Mouse (Mus musculus) adrenal gland, postnatal 14 days (tissue): ENCODE data around the gene Gsx2. TPM values are rescaled to one million over a fixed set of nuclear protein-coding genes. Genes with fewer than 3 reads are reported as not detected.

Experiments used
- DNase-seq: peaks from one replicate; pipeline ENCODE4 v3.0.0; 2021; ENCODE audit warnings: mixed read lengths
- long read RNA-seq, 2 experiments: library from polyadenylated mRNA; stranded (forward); transcript quantifications; one replicate each; pipeline ENCODE4 v2.0.0; 2021
- total RNA-seq: library from RNA; stranded (reverse); gene quantifications from 2 replicates; pipeline ENCODE4 v1.2.3, GENCODE M21; 2021

The Gsx2 gene
- total RNA-seq: not detected in 2 replicates
- long read RNA-seq, experiment 1: 0 reads
- long read RNA-seq, experiment 2: 0 reads

DNA sequence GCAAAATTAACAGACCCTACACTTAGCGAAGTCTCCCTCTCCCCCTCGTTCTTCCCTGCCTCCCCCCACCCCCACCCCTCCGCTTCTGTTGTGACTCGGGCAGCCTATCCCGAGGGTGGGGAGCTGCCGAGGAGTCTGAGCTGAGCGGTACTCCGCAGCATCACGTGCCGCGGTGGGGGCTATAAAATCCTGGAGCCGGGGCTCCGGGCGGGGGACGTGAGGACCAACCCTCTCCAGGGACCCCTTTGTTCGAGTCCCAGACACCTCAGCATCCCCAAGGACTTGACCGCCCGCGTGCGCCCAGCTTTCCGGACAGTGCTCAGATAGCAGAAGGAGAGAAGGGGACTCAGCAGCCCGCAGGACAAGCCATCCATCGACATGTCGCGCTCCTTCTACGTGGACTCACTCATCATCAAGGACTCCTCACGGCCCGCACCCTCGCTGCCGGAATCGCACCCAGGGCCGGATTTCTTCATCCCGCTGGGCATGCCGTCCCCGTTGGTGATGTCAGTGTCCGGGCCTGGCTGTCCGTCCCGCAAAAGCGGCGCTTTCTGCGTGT is at the start of gene Gsx2:
TSS of gene Gsx2 (plus strand) at position 219 of the 559 bp plus-strand sequence.
- no peak for DNase-seq

DNA sequence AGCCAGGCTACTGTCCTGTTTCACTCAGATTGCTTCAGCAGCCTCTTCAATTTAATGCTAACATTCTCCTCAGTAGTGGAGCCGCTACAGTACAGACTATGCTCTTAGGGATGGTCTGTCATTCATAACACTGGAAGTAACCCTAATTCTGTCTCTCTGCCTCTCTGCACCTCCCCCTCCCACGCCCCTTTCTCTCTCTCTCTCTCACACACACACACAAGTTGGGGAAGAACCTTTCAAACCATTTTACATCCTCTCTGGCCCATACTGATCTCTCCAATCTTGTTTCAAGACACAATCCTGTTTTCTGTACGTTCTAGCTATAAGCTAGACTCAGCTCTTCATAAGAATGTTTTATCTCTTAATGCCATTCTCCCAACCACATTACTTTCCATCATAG is 39.9 kb upstream of the Gsx2 start:
- DNase-seq: no peak

DNA sequence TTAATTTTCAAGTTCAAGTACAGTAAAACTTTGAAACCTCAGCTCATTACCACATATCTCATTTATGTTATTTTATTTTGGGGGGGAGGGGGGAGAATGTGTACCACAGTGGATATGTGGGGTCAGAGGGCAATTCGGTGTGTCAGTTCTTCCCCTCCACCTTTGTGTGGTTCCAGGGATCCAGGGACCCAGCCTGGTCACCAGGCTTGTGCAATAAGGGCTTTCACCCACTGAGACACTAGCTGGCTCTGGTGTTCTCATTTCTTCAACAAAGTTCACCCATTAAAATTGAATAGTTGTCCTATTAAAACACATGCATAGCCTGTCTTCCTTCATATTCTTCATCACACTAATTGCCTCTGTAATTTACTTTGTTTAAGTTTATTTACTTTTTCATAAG is 36.1 kb upstream of the Gsx2 start:
- no peak for DNase-seq

DNA sequence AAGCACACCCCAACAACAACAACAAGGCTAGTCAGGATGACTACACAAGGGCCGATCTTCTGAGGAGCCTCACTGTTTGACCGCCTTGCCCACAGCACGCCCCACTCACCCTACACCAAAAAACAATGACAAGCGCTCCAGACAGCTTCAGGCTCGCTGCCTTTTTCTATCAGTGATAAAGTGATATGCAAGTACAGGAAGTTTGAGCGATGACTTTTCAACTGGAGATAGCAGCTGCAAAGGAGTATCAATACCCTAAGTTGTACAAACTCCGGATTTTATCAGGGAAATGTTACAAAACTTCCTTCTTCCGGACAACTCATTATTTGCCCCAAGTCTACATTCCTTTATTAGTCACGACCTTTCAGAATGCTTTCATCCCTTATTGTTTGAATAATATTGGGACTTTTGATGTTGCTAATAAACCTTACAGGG is 32.4 kb upstream of the Gsx2 start:
- DNase-seq: no peak

DNA sequence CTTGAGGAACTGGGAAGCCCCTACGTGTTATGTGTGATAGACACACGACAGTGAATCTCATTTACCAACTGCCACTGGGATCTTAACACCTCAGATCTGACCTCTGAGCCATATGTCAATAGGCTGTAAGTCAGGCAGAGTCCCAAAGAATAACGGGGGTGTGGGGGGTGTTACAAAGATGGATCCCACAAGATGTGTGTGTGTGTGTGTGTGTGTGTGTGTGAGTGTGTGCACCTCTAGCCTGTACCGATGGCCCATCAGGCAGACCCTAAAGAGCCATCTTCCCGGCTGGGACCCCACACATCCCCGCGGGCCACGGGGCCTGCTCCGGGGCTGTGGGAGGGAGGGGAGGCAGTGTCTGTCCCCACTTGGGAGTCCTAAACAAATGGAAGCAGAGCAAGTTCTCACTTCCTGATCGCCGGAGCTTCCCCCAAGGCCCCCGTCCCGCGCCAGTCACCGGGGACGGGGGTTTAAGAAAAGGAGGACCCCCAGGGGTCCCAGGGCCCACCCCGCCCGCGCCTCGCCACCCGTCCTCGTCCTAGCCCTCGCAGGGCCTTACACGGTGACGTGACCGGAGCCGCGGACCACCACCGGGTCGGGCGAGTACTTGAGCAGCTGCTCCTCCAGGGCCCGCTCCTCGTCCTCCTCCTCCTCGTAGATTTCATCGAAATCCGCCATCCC is 31.6 kb upstream of the Gsx2 start:
- DNase-seq: peak; percentile 52

DNA sequence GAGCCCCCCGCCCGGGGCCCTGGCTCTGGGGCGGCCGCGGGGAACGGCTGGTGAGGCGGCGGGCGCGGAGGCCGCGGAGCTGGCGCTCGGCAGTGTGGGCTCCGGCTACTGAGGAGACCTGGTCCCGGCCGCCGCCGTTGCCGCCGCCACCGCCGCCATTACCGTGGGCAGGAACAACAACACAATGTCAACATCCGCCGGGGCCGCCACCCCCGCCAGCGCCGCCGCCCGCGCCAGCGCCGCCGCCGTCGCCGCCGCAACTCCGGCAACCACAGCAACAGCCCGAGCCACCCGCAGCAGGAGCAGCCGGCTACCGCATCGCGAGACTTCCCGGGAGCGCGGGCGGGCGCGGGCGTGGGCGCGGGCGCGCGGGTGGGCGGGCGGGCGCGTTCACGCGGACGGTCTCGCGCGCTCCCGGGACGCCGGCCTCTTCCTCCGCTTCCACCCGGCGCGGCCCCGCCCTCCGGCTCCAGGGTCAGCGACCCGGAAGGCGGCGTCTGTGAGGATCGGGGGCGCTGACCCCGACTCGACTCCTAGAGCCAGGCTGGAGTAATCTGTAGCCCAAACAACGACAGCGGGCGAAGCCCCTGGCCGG is 31.0 kb upstream of the Gsx2 start, which contains the start of gene Chic2:
TSS of gene Chic2 (minus strand) at position 465 of the 595 bp plus-strand sequence.
- DNase-seq: peak; percentile 94

DNA sequence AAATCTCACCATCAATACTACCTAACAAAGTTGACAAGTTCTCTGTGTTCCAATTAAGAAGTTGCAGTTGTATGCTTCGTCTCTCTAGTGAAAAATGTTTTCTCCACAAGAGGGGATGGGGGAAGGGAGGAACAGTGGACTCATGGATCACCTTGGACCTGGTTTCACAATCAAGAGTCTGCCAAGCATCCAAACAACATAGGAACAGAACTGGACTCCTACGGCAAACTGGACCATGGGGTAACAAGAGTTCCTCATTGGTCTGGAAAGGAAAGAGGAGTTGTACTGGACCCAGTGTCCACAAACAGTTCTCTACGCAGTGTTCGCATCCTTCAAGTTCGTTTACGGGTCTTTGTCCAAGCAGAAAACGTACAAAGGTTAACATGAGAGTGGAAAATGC is 30.0 kb upstream of the Gsx2 start:
- peak; percentile 34 for DNase-seq

DNA sequence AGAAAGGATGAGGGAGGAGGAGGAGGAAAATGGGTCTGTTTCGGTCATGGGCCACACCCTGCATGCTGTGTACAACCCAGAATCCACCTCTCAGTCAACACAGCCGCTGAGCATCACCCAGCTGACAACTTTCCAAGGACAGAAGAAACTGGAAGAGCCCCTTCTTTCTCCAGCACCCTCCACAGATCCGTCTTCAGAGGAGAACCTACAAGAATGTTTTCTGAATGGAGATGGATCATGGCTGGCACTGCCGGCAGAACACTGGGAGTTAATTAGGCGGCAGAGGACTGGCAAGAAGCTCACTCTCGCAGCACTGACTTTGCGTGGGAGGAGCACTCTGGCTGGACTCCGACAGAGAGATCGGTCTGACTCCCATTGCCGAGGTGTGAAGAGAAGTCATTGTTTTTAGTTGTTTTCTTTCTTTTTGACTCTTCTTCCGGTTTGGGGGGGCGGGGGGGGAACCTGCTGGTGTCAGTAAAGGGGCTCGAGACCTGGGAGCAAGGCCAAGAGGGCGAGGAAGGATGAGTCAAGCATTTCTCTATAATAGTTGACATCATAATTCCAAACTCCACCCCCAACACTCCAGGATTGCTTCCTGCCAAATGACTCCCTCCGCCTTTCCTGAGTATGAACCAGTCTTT is 28.6 kb upstream of the Gsx2 start:
- peak; percentile 71 for DNase-seq

DNA sequence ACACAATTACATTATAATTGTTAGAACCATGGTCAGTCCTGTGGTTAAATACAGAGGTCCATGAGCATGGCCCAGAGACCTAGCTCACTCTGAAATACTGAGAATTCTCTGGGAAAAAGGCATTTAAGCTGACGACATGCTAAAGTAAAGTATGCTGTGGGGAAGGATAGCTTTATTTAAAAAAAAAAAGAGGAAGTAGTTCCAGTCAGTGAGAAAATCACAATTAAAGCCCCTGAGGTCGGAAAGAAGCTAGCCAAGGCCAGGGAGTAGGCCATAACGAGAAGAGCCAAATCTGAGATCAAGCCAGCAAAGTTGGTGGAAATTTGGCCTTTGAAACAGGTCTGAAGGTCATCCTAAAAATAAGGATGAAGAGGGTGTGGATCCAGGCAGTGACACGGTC is 24.3 kb upstream of the Gsx2 start:
- no peak for DNase-seq

DNA sequence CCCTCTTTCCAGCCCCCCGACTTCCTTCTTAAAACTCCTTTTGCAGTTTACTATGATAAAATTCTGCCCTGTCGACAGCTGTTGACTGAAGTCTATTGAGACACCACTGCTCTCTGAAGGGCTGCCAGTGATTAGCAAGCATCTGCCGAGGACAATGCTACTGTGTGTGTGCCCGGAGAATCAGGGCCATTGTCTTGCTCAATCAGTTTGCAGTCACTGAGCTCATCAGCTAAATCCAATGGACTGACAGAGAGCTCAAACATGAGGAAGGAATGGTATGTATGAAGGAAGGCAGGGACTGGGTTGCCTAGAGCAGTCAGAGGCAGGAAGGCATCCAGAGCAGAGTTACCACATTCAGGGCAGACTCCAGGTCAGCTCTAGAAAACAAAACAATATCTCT is 12.2 kb upstream of the Gsx2 start:
- DNase-seq: peak; percentile 73

DNA sequence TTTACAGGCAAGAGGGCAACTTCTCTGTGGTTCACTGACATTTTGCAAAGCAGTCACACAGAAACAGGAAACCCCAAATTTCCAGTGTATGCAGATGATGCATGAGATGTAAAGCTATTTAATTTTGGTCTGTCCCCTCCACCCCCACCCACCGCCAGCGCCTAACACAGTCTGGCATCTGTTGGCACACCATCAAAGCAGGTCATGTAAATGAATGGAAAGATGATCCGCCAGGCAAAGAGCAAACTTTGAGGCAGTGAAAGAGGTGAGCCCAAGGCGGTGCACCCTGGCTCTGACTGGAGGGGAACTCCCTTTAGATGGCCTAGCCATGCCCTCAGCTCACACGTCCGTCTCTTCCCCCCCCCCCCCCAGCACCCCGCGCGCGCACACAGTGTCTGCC is 8.7 kb upstream of the Gsx2 start:
- no peak for DNase-seq

DNA sequence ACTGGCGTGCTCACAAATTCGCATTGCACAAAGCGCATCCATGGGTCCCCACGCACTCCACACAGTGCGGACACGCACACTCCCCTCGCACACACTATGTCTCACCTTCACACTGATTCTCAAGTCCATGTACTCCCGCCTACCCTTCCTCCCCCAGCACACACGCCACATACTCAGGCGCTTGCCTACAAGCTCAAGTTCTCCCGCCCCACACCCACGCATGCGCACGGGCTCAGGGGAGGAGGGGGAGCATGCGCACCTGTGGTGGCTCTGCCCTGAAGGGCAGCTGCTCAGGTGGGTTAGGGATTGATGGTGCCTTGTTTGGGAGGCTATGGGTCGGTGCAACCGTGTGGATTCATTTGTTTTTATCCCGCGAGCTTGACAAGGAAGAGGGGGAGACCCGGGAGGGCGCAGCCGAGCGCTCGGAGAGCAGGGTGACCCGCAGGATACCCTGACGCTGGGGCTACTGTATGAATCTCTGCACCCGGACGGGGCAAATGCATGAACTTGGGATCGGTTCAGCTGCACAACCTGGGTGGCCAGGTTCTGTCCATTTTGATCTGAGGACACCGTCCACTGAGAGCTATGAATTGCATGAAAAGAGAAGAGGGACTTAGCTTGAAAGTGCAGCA is 8.2 kb upstream of the Gsx2 start:
- DNase-seq: peak; percentile 76

DNA sequence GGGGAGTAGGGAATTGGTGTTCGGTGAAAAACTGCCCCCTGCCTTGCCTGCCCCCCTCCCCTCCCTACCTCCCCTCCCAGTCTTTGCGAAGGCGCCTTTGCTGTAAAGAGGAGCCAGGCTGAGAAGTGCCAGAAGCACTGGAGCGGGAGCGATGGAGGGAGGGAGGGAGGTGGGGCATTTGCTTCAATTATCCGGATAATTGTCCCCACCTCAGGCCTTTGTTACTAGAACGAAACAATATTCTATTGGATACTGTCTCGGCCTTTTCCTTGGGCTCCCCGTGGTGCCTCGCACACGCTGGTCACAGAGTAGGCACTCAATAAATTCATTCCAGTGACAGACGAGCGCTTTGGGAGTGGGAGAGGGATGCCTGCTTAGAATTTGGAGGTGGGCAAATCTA is 5.3 kb upstream of the Gsx2 start:
- no peak for DNase-seq

DNA sequence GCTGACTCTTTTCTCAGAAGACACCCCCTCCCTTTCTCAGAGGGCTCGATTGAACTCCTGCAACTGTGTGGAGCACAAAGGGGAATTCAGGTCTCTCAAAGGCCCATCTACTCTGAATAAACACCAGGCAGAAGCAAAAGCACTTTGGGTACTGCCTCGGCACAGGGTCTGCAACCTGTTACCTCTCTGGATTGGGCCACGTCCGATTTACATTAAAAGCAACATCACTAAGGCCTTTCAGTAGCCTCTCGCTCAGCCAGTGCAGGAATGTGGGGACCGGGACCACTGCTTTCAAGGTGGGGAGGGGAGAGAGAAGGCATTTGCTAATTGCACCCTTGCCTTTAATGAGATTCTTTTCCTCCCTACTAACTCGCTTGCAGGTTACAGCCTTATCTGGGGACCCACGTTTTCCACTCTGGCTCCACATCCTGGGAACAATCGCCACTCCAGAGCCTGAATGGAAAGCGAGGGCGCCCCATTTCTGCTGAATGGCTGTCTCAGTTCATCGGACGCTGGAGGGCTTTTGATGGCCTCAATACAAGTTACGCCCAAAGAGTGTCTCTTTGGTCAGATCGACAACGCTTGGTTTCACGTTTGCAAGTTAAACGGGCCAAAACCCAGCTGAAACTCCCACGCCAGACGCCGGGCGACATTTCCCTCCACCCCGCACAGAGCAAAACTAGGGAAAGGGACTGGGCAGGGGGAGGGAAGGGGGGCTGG is 4.6 kb upstream of the Gsx2 start:
- no peak for DNase-seq

DNA sequence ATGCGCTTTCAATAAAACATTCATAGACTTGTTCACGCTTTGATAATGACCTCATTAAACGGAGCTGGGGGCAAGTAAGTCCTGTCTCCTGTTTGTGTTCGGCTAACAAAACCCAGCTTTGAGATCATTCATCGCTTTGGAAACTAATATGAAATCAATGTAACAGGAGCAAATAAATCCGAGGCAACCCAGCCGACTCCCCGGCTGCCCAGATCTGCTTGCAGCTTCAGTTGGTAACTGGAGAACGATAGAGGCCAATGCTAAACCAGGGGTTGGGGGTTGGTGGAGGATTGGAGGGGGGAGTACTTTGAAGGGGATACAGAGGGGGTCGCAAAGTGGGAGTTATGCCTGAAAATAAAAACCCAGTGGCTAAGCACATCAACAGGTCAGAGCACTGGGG is 3.5 kb upstream of the Gsx2 start:
- DNase-seq: no peak

DNA sequence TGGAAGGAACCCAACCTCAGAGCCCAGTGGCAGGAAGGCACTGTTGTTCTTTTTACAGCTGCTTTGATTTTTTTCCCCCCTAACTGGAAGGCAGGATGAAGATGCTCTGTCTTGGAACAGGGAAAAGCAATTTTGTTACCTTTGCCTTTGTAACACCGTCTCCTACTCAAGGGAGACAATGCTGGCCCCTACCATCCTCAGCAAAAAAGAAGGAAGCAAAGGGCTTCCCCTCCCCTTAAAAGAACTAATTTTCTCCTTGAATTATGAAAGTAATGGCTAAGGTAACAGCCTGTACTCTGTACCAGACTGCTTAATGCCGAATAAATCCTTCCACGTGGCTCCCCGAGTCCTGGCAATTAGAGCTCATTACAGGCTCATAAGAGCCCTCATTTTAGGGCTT is 2.9 kb upstream of the Gsx2 start:
- no peak for DNase-seq

DNA sequence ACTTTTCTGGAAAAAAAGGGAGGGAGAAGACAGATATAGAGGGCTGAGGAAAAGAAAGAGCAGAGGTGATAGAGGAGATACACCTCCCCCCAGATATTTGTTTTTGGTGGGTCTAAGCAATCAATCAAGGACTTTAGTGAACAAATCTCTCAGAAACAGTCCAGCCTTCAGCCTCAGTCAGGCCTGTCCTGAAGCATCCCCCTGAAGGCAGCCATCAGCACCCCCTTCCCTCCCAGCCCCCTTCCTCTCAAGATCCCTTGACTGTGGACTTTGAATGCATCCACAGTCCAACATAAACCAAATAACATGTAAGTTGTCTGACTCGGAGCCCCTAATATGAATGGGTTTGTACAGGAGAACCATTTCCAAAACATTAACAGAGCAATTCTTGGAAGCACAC is 2.2 kb upstream of the Gsx2 start:
- no peak for DNase-seq

DNA sequence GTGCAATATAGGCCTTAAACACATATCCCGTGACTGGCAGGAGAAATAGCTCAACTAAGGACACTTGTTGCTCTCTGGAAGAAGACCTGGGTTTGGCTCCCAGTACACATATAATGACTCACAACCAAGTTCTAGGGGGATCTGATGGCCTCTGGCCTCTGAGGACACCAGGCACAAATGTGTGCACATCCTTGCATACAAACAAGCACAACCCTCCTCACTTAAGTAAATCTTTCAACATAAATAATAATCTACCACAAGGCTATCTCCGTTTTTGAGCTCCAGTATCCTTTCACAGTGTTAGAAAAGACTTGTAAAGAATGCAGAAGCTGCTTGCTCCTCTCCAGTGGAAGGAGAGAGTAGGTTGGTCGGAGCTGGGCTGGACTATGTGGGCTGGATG is 1.7 kb upstream of the Gsx2 start:
- DNase-seq: no peak

DNA sequence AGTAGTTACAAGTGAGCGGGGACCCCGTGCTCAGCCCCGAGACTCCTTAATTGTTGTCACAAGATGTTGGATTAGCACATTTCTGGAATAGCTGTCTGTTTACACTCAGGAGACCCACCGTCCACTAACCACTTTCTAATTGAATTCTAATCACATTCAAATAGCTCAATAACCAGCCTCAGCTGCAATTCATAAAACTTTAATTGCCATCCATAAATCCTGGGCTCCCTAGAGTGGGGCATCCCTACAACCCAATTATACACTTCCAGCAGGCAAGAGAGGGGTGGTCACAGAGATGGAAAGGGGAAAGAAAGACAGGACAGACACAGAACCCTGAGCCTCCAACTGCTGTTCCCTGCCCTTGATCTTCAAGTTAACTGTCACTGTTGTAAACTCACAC is 1.3 kb upstream of the Gsx2 start:
- DNase-seq: no peak

DNA sequence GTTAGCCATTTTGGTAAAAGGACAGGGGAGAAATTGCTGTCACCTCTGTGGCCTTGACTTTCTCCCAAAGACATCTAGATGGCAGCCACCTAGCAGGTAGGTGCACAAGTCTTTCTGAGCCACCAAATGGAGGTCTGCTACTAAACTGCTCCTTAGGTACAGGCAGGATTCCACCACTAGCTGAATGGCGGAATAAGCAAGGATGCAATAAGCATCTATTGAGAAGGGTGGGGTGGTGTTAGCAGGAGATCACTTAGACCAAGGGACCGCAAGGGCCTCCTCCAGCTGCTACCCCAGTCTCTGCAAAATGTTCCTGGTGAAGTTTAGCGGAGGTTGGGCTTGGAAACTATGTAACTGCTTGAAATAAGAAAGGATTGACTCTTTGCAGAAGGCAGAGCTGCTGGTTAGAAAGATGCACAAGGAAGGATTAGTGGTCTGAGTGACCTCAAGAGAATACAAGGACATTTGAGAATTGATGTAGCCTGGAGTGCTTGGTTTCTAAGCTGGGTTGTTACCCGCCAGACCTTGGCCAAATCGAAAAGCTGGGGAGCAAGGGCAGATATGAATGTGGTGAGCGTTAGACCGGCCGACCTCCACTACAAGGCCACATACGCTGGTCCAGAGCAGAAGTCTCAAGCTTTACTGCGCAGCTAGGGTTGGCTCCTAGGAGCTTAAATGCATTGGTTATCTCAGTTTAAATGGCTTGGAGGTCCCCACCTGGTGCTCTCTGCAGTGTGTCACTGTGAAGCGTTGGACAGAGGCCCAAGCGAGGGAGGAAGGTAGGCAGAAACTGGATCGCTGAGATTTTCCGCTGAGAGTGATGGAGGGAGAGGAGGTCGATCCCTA is 641 bp upstream of the Gsx2 start:
- DNase-seq: no peak
